Mouse (Mus musculus): ENCODE measurements around the gene Larp6. TPM values are rescaled to one million over a fixed set of nuclear protein-coding genes. Genes with fewer than 3 reads are reported as not detected.

Larp6 gene
- total RNA-seq, 1 experiment from 2014 or later = not detected

DNA sequence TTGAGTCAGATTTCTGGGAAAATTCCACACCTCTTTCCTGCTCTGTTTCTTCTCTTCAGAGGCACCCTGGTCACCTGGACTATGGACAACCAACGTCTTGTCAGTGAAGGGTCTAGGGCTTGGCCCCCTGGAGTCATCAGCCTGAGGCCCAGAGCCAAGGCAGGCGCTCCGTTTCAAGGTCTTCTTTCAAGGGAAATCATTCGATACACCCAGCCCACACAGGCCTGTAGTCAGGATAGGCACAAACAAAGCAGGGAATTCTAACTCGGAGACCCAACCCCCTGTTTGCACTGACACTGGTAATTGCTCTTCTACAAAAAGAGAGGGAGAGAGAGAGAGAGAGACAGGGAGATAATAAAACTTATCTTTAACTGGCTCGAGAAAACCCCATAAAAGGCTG, 39.2 kb downstream of the Larp6 start:
- ATAC-seq (ENCODE audit: extremely low read depth, insufficient number of reproducible peaks, low FRiP score, poor library complexity, severe bottlenecking) = no peak

GRCm38 (mm10) chr9:60752636-60753035, 39.8 kb downstream of the Larp6 start:
- no peak for ATAC-seq (ENCODE audit: extremely low read depth, insufficient number of reproducible peaks, low FRiP score, poor library complexity, severe bottlenecking)

- no peak for ATAC-seq (ENCODE audit: extremely low read depth, insufficient number of reproducible peaks, low FRiP score, poor library complexity, severe bottlenecking)
These were observed 43.5 kb downstream of the Larp6 start for GRCm38 (mm10) chr9:60756258-60756657.

DNA sequence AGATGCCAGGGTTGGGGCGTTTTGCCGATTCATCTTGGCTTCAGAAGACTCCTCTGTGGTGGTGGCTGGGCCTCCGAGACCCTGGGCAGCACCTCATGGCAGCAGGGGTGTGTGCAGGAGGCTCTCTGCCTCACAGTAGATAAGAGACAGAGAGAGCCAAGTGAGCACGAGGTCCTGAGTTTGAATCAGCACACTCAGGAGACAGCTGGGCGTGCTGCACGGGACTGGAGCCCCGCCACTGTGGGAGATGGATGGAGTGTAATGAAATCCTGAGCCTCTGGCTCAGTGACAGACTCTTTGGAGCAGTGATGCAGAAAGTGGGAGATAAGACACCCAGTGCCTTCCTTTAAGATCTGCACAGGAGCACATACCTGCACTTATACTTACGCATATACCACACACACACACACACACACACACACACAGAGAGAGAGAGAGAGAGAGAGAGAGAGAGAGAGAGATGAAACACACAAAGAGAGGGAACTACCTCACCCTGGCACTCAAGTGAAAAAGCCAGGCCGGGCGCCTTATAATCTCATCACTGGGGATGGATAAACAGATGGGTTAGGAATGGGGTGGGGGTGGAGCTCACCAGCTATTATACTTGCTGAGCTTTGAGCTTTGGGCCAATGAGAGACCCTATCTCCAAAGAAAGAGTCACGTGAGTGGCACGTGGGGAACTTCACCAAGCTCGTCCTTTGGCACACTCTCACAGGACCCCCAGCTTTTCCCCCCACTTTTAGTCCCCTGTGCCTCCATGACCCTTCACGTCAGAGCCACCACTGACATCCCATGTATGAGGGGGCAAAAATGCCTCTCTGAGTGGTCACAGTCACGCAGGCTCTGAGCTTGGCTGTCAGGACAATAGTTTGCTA, 44.3 kb downstream of the Larp6 start:
- ATAC-seq (ENCODE audit: extremely low read depth, insufficient number of reproducible peaks, low FRiP score, poor library complexity, severe bottlenecking) = no peak

DNA sequence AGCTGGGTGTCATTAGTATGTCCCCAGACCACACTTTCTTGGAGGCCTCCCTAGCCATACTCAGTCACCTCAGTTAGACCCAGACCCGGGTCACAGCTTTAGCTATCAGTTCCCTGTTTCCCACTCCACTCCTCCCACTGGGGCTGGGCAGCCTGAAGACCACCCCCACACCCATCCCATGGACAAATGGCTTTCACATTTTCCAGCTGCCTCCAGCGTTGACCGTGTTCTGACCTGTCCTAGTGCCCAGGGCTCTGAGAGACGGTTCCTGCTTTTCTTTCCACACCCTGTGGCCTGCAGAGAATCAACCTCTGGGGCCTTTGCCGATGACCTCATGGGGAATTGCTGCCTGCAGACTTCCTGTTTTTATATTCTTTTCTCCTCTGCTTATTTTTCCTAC, 45.0 kb downstream of the Larp6 start:
- ATAC-seq (ENCODE audit: extremely low read depth, insufficient number of reproducible peaks, low FRiP score, poor library complexity, severe bottlenecking) = no peak

GRCm38 (mm10) chr9:60759436-60760007, 46.7 kb downstream of the Larp6 start:
- ATAC-seq (ENCODE audit: extremely low read depth, insufficient number of reproducible peaks, low FRiP score, poor library complexity, severe bottlenecking) = no peak

GRCm38 (mm10) chr9:60765181-60765580, 52.4 kb downstream of the Larp6 start:
- ATAC-seq (ENCODE audit: extremely low read depth, insufficient number of reproducible peaks, low FRiP score, poor library complexity, severe bottlenecking) = no peak

DNA sequence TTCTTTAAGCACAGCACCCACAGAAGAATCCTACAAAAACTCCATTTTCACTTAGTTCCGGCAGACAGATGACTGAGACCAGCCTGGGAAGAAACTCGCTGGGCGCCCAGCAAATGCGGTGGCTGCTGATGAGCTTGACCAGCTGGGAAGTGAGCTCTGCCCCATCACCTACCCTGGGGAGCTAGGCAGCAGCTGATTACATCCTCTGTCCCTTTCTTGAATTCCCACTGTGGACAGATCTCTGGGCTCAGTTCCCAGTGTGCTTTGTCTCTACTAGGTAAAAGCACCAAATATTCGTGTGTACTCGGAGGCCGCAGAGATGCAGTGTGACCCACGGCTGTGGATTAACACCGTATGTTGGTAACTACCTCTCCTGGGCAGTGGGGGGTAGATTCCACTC, 55.6 kb downstream of the Larp6 start:
- ATAC-seq (ENCODE audit: extremely low read depth, insufficient number of reproducible peaks, low FRiP score, poor library complexity, severe bottlenecking) = no peak

DNA sequence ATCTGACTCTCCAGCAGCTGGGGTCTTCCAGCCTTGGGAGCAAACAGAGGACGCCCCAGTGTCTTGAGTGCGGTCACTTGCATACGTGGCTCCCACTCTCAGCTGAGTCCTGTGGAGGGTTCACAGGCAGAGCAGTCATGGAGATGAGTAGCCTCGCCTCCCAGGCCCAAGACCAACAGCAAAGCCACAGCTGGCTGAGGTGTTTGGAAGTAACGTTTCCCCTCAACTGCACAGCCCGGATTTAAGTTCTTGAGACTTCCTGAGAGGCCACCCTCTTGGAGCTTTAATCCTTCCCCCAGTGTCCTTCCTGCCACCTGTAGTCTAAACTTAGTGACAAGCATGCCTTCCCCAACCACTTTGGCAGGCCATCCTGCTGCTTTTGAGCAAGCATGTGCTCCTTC, 56.9 kb downstream of the Larp6 start:
- ATAC-seq (ENCODE audit: extremely low read depth, insufficient number of reproducible peaks, low FRiP score, poor library complexity, severe bottlenecking) = no peak

DNA sequence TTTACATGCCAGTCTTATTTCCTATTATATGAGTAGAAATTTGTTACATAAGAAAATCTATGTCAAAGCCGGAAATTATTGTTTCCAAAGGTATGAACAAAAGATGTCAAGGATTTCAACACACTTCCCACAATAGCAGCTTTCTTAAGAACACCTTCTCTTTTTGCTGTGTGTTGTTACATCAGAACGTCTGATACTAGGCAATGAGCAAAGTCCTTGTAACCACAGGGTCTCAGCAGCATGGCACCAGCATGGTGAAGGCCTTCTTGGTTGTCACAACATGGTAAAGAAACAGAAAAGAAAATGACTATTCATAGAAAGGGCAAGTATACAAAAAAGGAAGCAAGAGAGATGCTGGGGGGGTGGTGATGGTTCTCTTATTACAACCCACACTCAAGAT, 60.9 kb downstream of the Larp6 start:
- no peak for ATAC-seq (ENCODE audit: extremely low read depth, insufficient number of reproducible peaks, low FRiP score, poor library complexity, severe bottlenecking)

- ATAC-seq (ENCODE audit: extremely low read depth, insufficient number of reproducible peaks, low FRiP score, poor library complexity, severe bottlenecking) = no peak
These were observed 64.1 kb downstream of the Larp6 start for GRCm38 (mm10) chr9:60776899-60777298.

GRCm38 (mm10) chr9:60782057-60782789, 69.4 kb downstream of the Larp6 start:
- ATAC-seq (ENCODE audit: extremely low read depth, insufficient number of reproducible peaks, low FRiP score, poor library complexity, severe bottlenecking) = no peak

- ATAC-seq (ENCODE audit: extremely low read depth, insufficient number of reproducible peaks, low FRiP score, poor library complexity, severe bottlenecking) = no peak
These were observed 72.3 kb downstream of the Larp6 start for GRCm38 (mm10) chr9:60785069-60785468.

DNA sequence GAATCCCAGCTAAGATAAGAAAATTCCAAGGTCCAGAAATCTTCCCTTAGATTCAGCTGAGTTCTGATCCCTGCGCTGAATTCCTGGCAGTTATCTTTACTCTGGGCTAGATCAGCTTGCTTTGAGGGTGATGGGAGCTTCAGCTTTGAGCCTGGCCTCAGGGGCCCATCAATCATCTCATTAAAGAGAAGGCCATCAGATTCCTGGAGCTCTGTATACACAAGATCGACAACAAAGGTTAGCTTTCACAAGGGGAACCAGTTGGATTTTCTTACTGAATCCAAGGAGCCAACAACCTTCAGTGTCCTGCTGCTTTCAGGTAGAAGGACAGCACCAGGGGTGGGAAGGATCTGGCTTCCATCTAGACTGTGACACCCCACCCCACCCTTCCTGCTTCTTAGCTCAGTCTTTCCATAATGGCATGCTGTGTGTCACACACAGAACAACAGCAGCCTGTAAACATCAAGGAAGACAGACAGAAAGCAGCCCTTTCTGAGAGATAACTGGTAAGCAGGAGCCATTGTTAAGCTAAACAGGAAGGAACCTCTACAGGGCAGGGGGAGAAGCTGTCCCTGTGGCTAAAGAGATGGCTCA, 74.8 kb downstream of the Larp6 start:
- ATAC-seq (ENCODE audit: extremely low read depth, insufficient number of reproducible peaks, low FRiP score, poor library complexity, severe bottlenecking) = no peak

Other genes with a start within 250 kb of the Larp6 start
- 0.12 TPM in 1 of 2 replicates, not detected in the other for gene Thsd4, start 190.9 kb upstream of the Larp6 start, total RNA-seq (2017)
- 0.58 and 0.86 TPM in 2 replicates for gene Lrrc49, start 24.8 kb upstream of the Larp6 start, total RNA-seq (2017)
- gene Uaca, start 81.6 kb downstream of the Larp6 start, total RNA-seq (2017) = 3.6 and 3.8 TPM in 2 replicates

All from neutrophil, adult 5-6 weeks (primary cell).